Mouse (Mus musculus): ENCODE measurements around the gene AC134908.4. TPM values are rescaled to one million over a fixed set of nuclear protein-coding genes. Genes with fewer than 3 reads are reported as not detected.
"Not testable (repeated sequence)": the region's sequence is repeated elsewhere in the genome, so short reads cannot be mapped to it uniquely, and the experiment has no call there.

AC134908.4 gene
- polyA plus RNA-seq, 1 experiment from 2014 or later, result 0.40 TPM

GRCm38 (mm10) chr17:25808789-25809605 lies 13.5 kb upstream of the AC134908.4 start, which contains the start of gene Fbxl16:
Fbxl16 (plus strand) TSS chr17:25809085.
- no peaks in the 10 kb centered on the region for H3K36me3 ChIP-seq (ENCODE audit: insufficient read depth, low read length)
- peaks cover 10% of the 10 kb centered on the region; the same call in 1 of the 2 replicates for H3K4me1 ChIP-seq (ENCODE audit: insufficient read depth, low read length)
- H3K4me2 ChIP-seq (replicated peaks; ENCODE audit: low read depth, low read length), result peak within 1 kb of the TSS; percentile 97
- no peak within 1 kb of the TSS for H3K27ac ChIP-seq (ENCODE audit: low read length)
- WGBS, result under 1% methylated on average over 80 of the region's 100 CpGs
- H3K9ac ChIP-seq (replicated peaks; ENCODE audit: low read length), result peak within 1 kb of the TSS; percentile 62
- peak; percentile 72 for ATAC-seq (ENCODE audit: low FRiP score, low TSS enrichment)
- H3K4me3 ChIP-seq (ENCODE audit: low read length), result peak within 1 kb of the TSS; percentile 63
- H3K9me3 ChIP-seq (ENCODE audit: low read length), result no peaks in the 10 kb centered on the region
- peaks cover 43% of the 10 kb centered on the region for H3K27me3 ChIP-seq (ENCODE audit: insufficient read depth, low read length)

DNA sequence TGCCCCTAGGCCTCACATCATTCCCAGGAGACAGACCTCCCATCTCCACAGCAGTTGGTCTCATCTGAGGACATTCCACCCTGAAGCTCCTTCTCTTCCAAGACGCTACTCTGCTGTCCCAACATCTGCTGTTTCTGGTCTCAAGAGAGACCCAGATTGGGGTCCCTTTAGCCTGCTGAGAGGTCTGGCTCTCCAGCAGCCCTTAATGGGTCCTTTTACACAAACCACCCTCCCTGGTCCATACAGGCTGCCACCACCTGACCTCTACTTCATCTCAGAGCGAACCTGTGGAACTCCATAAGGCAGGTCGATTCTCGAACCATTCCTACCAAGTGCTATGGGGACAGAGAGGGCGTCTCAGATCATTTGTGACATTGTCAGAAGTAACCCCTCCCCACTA lies 12.6 kb upstream of the AC134908.4 start:
- WGBS, result 29% methylated on average over 5 of the region's 5 CpGs
- H3K9ac ChIP-seq (replicated peaks; ENCODE audit: low read length), result no peak overlapping the region
- H3K4me3 ChIP-seq (ENCODE audit: low read length), result peak overlapping the region; percentile 63; the same call in 1 of the 2 replicates
- H3K4me2 ChIP-seq (replicated peaks; ENCODE audit: low read depth, low read length), result 0 out of 2 replicates have a peak overlapping the region, but pooled peaks have one; percentile 97
- H3K4me1 ChIP-seq (ENCODE audit: insufficient read depth, low read length), result peaks cover 10% of the 10 kb centered on the region; the same call in 1 of the 2 replicates
- ATAC-seq (ENCODE audit: low FRiP score, low TSS enrichment), result no peak
- no peaks in the 10 kb centered on the region for H3K36me3 ChIP-seq (ENCODE audit: insufficient read depth, low read length)
- peaks cover 49% of the 10 kb centered on the region for H3K27me3 ChIP-seq (ENCODE audit: insufficient read depth, low read length)
- no peak overlapping the region for H3K27ac ChIP-seq (ENCODE audit: low read length)
- H3K9me3 ChIP-seq (ENCODE audit: low read length), result no peaks in the 10 kb centered on the region

GRCm38 (mm10) chr17:25807452-25807851 lies 12.0 kb upstream of the AC134908.4 start:
- not testable (repeated sequence) for H3K36me3 ChIP-seq (ENCODE audit: insufficient read depth, low read length)

GRCm38 (mm10) chr17:25806507-25806906 lies 11.0 kb upstream of the AC134908.4 start:
- H3K27me3 ChIP-seq (ENCODE audit: insufficient read depth, low read length), result peaks cover 42% of the 10 kb centered on the region
- H3K36me3 ChIP-seq (ENCODE audit: insufficient read depth, low read length), result no peaks in the 10 kb centered on the region
- no peak overlapping the region for H3K9ac ChIP-seq (replicated peaks; ENCODE audit: low read length)
- no peak overlapping the region for H3K27ac ChIP-seq (ENCODE audit: low read length)
- H3K4me2 ChIP-seq (replicated peaks; ENCODE audit: low read depth, low read length), result no peak overlapping the region
- no peak for ATAC-seq (ENCODE audit: low FRiP score, low TSS enrichment)
- H3K4me1 ChIP-seq (ENCODE audit: insufficient read depth, low read length), result peaks cover 10% of the 10 kb centered on the region; the same call in 1 of the 2 replicates
- 80% methylated on average over 4 of the region's 4 CpGs for WGBS
- H3K9me3 ChIP-seq (ENCODE audit: low read length), result no peaks in the 10 kb centered on the region
- no peak overlapping the region for H3K4me3 ChIP-seq (ENCODE audit: low read length)

More at GRCm38 (mm10) chr17:25807452-25807851, 12.0 kb upstream of the AC134908.4 start:
- Histone ChIP-seq H3K4me1 (ENCODE audit: insufficient read depth, low read length) (peaks cover 10% of the 10 kb centered on the region; the same call in 1 of the 2 replicates), H3K27me3 (ENCODE audit: insufficient read depth, low read length) (peaks cover 47% of the 10 kb centered on the region)
- not testable (repeated sequence) for H3K4me3 ChIP-seq (ENCODE audit: low read length); H3K4me2 ChIP-seq (replicated peaks; ENCODE audit: low read depth, low read length); H3K9me3 ChIP-seq (ENCODE audit: low read length); H3K27ac ChIP-seq (ENCODE audit: low read length); H3K9ac ChIP-seq (replicated peaks; ENCODE audit: low read length); ATAC-seq (ENCODE audit: low FRiP score, low TSS enrichment)
- WGBS, result 50% methylated on average over 2 of the region's 2 CpGs

GRCm38 (mm10) chr17:25802825-25803517 lies 7.5 kb upstream of the AC134908.4 start:
- no peaks in the 10 kb centered on the region for H3K36me3 ChIP-seq (ENCODE audit: insufficient read depth, low read length)
- 8% methylated on average over 10 of the region's 10 CpGs for WGBS
- H3K4me2 ChIP-seq (replicated peaks; ENCODE audit: low read depth, low read length), result no peak overlapping the region
- ATAC-seq (ENCODE audit: low FRiP score, low TSS enrichment), result peak; percentile 23; the same call in 1 of the 2 replicates
- H3K9ac ChIP-seq (replicated peaks; ENCODE audit: low read length), result no peak overlapping the region
- no peak overlapping the region for H3K27ac ChIP-seq (ENCODE audit: low read length)
- no peaks in the 10 kb centered on the region for H3K4me1 ChIP-seq (ENCODE audit: insufficient read depth, low read length)
- no peaks in the 10 kb centered on the region for H3K9me3 ChIP-seq (ENCODE audit: low read length)
- peaks cover 16% of the 10 kb centered on the region for H3K27me3 ChIP-seq (ENCODE audit: insufficient read depth, low read length)
- no peak overlapping the region for H3K4me3 ChIP-seq (ENCODE audit: low read length)

DNA sequence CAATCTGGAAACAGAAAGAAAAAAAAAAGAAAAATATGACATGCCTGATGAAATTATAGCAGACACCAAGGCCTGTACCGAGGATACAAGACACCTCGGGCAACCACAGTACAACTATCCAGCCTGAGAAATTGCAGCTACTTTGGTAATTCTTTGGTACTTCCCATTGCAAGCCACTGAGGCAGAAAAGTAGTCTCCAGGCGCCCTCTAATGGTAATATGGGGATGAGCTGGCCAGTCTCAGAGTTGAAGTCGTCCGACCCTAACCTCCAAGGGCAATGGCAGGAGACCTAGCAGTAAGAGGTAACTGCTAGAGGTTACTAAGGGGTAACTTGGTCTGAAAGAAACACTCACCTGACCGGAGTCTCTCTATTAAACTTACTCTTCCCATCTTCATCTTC lies 5.6 kb upstream of the AC134908.4 start:
- Histone ChIP-seq H3K27me3 (ENCODE audit: insufficient read depth, low read length) (peaks cover 15% of the 10 kb centered on the region), H3K27ac (ENCODE audit: low read length) (no peak overlapping the region), H3K36me3 (ENCODE audit: insufficient read depth, low read length) (no peaks in the 10 kb centered on the region), H3K4me3 (ENCODE audit: low read length) (no peak overlapping the region), H3K9ac (replicated peaks; ENCODE audit: low read length) (no peak overlapping the region), H3K9me3 (ENCODE audit: low read length) (no peaks in the 10 kb centered on the region), H3K4me1 (ENCODE audit: insufficient read depth, low read length) (peaks cover 12% of the 10 kb centered on the region), H3K4me2 (replicated peaks; ENCODE audit: low read depth, low read length) (no peak overlapping the region)
- WGBS, result 5% methylated on average over 6 of the region's 6 CpGs
- peak; percentile 37; the same call in 1 of the 2 replicates for ATAC-seq (ENCODE audit: low FRiP score, low TSS enrichment)

GRCm38 (mm10) chr17:25796951-25797369 lies 1.5 kb upstream of the AC134908.4 start, which contains the start of gene Metrn:
Metrn (minus strand) TSS chr17:25797136.
- Histone ChIP-seq H3K4me1 (ENCODE audit: insufficient read depth, low read length) (peaks cover 50% of the 10 kb centered on the region), H3K27ac (ENCODE audit: low read length) (peak within 1 kb of the TSS; percentile 62), H3K36me3 (ENCODE audit: insufficient read depth, low read length) (no peaks in the 10 kb centered on the region), H3K4me2 (replicated peaks; ENCODE audit: low read depth, low read length) (peak within 1 kb of the TSS; percentile 74), H3K4me3 (ENCODE audit: low read length) (peak within 1 kb of the TSS; percentile 72), H3K27me3 (ENCODE audit: insufficient read depth, low read length) (no peaks in the 10 kb centered on the region; the same call in 1 of the 2 replicates), H3K9ac (replicated peaks; ENCODE audit: low read length) (peak within 1 kb of the TSS; percentile 81), H3K9me3 (ENCODE audit: low read length) (no peaks in the 10 kb centered on the region)
- peak; percentile 80 for ATAC-seq (ENCODE audit: low FRiP score, low TSS enrichment)
- 0% methylated on average over 35 of the region's 35 CpGs for WGBS

GRCm38 (mm10) chr17:25796211-25796771 lies 832 bp upstream of the AC134908.4 start:
- no peaks in the 10 kb centered on the region for H3K36me3 ChIP-seq (ENCODE audit: insufficient read depth, low read length)
- H3K4me2 ChIP-seq (replicated peaks; ENCODE audit: low read depth, low read length), result peak overlapping the region; percentile 74
- whole genome bisulfite sequencing, result 1% methylated on average over 37 of the region's 37 CpGs
- H3K9me3 ChIP-seq (ENCODE audit: low read length), result no peaks in the 10 kb centered on the region
- peaks cover 53% of the 10 kb centered on the region for H3K4me1 ChIP-seq (ENCODE audit: insufficient read depth, low read length)
- ATAC-seq (ENCODE audit: low FRiP score, low TSS enrichment), result no peak
- H3K27me3 ChIP-seq (ENCODE audit: insufficient read depth, low read length), result no peaks in the 10 kb centered on the region
- peak overlapping the region; percentile 81 for H3K9ac ChIP-seq (replicated peaks; ENCODE audit: low read length)
- H3K27ac ChIP-seq (ENCODE audit: low read length), result peak overlapping the region; percentile 58; the same call in 1 of the 2 replicates
- H3K4me3 ChIP-seq (ENCODE audit: low read length), result peak overlapping the region; percentile 72

DNA sequence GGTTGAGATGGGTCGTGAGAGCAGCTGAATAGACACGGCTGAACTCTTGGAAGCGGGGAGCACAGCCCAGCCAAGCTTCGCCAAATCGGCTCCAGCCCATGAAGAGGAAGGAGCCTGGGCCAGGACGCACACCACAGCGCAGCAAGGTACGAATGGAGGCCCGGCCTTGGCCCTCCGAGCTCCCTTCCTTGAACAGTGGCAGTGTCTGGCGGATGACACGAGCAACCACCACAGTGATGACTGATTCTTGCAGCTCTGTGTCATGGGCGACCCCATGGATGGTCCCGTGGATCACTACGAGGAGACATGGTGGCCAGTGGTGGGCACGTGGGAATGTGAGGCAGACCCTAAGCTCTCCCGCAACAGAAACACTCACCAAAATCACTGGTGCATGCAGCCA lies 461 bp downstream of the AC134908.4 start:
- Histone ChIP-seq H3K4me3 (ENCODE audit: low read length) (peak overlapping the region; percentile 72; the same call in 1 of the 2 replicates), H3K4me1 (ENCODE audit: insufficient read depth, low read length) (peaks cover 63% of the 10 kb centered on the region), H3K27me3 (ENCODE audit: insufficient read depth, low read length) (no peaks in the 10 kb centered on the region), H3K27ac (ENCODE audit: low read length) (no peak overlapping the region), H3K9me3 (ENCODE audit: low read length) (no peaks in the 10 kb centered on the region), H3K9ac (replicated peaks; ENCODE audit: low read length) (peak overlapping the region; percentile 81; the same call in 1 of the 2 replicates), H3K4me2 (replicated peaks; ENCODE audit: low read depth, low read length) (peak overlapping the region; percentile 74), H3K36me3 (ENCODE audit: insufficient read depth, low read length) (no peaks in the 10 kb centered on the region)
- WGBS, result 77% methylated on average over 17 of the region's 17 CpGs
- ATAC-seq (ENCODE audit: low FRiP score, low TSS enrichment), result no peak
